Comparison of ENCODE assay signal across 22 mouse cellular contexts in the genomic region with DNA sequence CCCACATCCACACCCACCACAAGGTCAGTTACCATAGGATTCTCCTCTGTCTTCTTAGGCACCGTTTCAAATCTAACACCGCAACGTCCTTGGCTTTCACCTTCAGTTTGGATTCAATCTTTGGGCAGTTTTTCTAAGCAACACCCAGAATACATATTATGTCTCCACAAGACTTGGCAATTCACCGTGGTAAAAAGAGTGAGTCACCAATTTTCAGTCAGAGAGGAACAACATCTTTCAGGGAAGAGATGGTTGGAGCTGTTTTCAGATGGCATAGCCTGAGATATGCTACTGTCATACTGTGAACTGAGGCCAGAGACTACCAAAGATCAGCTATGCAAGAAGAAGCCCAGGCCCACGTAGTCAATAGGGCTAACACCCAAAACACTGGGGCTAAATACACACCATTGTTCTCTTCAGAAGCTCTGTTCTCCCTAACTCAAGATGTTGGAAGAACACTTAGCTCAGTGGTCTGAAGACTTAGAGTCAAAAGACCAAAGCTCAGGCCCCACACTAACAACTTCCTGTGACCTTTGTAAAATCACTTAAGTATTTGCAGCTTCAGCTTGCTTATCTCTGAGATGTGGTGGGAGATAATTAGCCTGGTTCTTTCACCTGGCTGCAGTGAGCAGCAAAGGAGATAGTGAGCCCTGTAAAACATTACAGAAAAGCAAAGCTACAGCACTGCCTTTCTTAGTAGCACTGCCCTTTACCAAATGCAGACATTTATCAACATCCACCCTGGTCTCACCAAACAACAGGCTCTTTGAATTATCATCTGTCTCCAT. TPM values are rescaled to one million over a fixed set of nuclear protein-coding genes. Genes with fewer than 3 reads are reported as not detected.
DNase-seq lines count a peak whose midpoint lies in the region; ATAC-seq lines count a peak whose summit lies in the region.
"Had no signal": no experiment of that assay in that cellular context is flagged by ENCODE, and none has a peak within 500 bp of the region (broad histone marks: within the 10 kb centered on the region; RNA-seq: fewer than 3 reads in every experiment).

No protein-coding gene starts in this region.

- peak overlapping the region; percentile 14; the same call in 1 of the 2 replicates for H3K27ac ChIP-seq in heart, embryonic 16.5 days (ENCODE audit: low read length)
- H3K27ac ChIP-seq: hindbrain, embryonic 13.5 days; neural tube, embryonic 13.5 days had no signal

- H3K9me3 ChIP-seq in heart, embryonic 16.5 days (replicated peaks; ENCODE audit: control insufficient read depth, low read length): no peaks in the 10 kb centered on the region
- H3K9me3 ChIP-seq: hindbrain, embryonic 13.5 days; neural tube, embryonic 13.5 days had no signal

- 64% methylated on average over 5 of the region's 5 CpGs for WGBS in heart, embryonic 16.5 days

- peak; percentile 28 for DNase-seq in adrenal gland, postnatal 10 days
- no peak for DNase-seq in adrenal gland, postnatal 4 days (ENCODE audit: low spot score in 2 of 2)
- no peak for DNase-seq in heart, adult 11 months
- DNase-seq in NIH3T3 (ENCODE audit: low read depth): peak; percentile 74
- no peak for DNase-seq in layer of hippocampus, adult 11-12 months (ENCODE audit: low spot score)
- no peak for DNase-seq in testis, postnatal 14 days (ENCODE audit: low spot score)
- DNase-seq: cerebellum, adult 18-20 months; cerebellum, postnatal 36 days; gastrocnemius, postnatal 25 days; kidney, adult 2 months; kidney, postnatal 36 days; right cerebral cortex, postnatal 4 days had no signal

- H3K27me3 ChIP-seq in heart, embryonic 16.5 days (ENCODE audit: control insufficient read depth, insufficient read depth, low read length): no peaks in the 10 kb centered on the region
- H3K27me3 ChIP-seq: hindbrain, embryonic 13.5 days; neural tube, embryonic 13.5 days had no signal

- no peak overlapping the region for H3K4me3 ChIP-seq in heart, embryonic 16.5 days (ENCODE audit: low read length)
- H3K4me3 ChIP-seq: erythroblast, embryonic 14.5 days; hindbrain, embryonic 13.5 days; neural tube, embryonic 13.5 days had no signal

- no peak overlapping the region for H3K9ac ChIP-seq in heart, embryonic 16.5 days (ENCODE audit: low read length)
- H3K9ac ChIP-seq: hindbrain, embryonic 13.5 days; neural tube, embryonic 13.5 days had no signal

- peaks cover 15% of the 10 kb centered on the region for H3K4me1 ChIP-seq in heart, embryonic 16.5 days (ENCODE audit: control insufficient read depth, insufficient read depth, low read length)
- H3K4me1 ChIP-seq: hindbrain, embryonic 13.5 days; neural tube, embryonic 13.5 days had no signal

- H3K36me3 ChIP-seq in heart, embryonic 16.5 days (ENCODE audit: control insufficient read depth, insufficient read depth): no peaks in the 10 kb centered on the region
- H3K36me3 ChIP-seq: hindbrain, embryonic 13.5 days; neural tube, embryonic 13.5 days had no signal

- ATAC-seq in heart, embryonic 16.5 days (replicated peaks; ENCODE audit: extremely low read depth, insufficient read depth, low FRiP score): no peak
- ATAC-seq in megakaryocyte, adult 5-6 weeks (ENCODE audit: poor library complexity, severe bottlenecking): 0 out of 2 replicates have a peak, but pooled peaks have one; percentile 15

- H3K4me2 ChIP-seq in heart, embryonic 16.5 days (ENCODE audit: low read depth, low read length): no peak overlapping the region
- H3K4me2 ChIP-seq: hindbrain, embryonic 13.5 days; neural tube, embryonic 13.5 days had no signal

RNA-seq across cellular contexts. Expression of a gene that starts 37.1 kb away (rescaled TPM):
- 10 to 100 TPM in 1 of 2 experiments, 1 to 10 TPM in 1; 2.5 to 11.6 TPM for total RNA-seq in adrenal gland, postnatal 10 days (2021)
- 1 to 10 TPM; 1.7 to 2.9 TPM for total RNA-seq in adrenal gland, postnatal 4 days (2021)
- polyA plus RNA-seq in heart, embryonic 16.5 days (2015; fragmentation: Nextera tagmentation; extraction: Ambion mirVana): 18.7 and 19.1 TPM in 2 replicates
- total RNA-seq in megakaryocyte, adult 5-6 weeks (2015): not detected in 2 replicates
- total RNA-seq in megakaryocyte, adult 5-6 weeks (2017): not detected in 2 replicates
- total RNA-seq: monocyte, adult 5-6 weeks had no signal
- polyA plus RNA-seq: erythroblast, embryonic 14.5 days had no signal

RNA-seq across cellular contexts. Expression of a gene that starts 39.4 kb away (rescaled TPM):
- under 1 TPM in 1 of 2 experiments, not detected in 1; 0.33 TPM for total RNA-seq in adrenal gland, postnatal 10 days (2021)
- under 1 TPM in 1 of 2 experiments, not detected in 1; 0.17 TPM for total RNA-seq in adrenal gland, postnatal 4 days (2021)
- polyA plus RNA-seq in heart, embryonic 16.5 days (2015; fragmentation: Nextera tagmentation; extraction: Ambion mirVana): 0.36 and 0.45 TPM in 2 replicates
- total RNA-seq in megakaryocyte, adult 5-6 weeks (2015): not detected in 2 replicates
- not detected in 2 replicates for total RNA-seq in megakaryocyte, adult 5-6 weeks (2017)
- total RNA-seq: adrenal gland, adult 18-20 months; left cerebral cortex, postnatal 10 days had no signal
- polyA plus RNA-seq: erythroblast, embryonic 14.5 days; kidney, adult 2 months; liver, embryonic 16.5 days; testis, adult 2 months had no signal

RNA-seq across cellular contexts. Expression of a gene that starts 46.4 kb away (rescaled TPM):
- 1 to 10 TPM; 5.9 to 7.1 TPM for total RNA-seq in adrenal gland, postnatal 10 days (2021)
- 10 to 100 TPM; 11.6 to 13.8 TPM for total RNA-seq in adrenal gland, postnatal 4 days (2021)
- 17.3 and 22.8 TPM in 2 replicates for polyA plus RNA-seq in heart, embryonic 16.5 days (2015; fragmentation: Nextera tagmentation; extraction: Ambion mirVana)
- total RNA-seq in megakaryocyte, adult 5-6 weeks (2015): 74.2 and 74.8 TPM in 2 replicates
- total RNA-seq in megakaryocyte, adult 5-6 weeks (2017): 95.7 and 112 TPM in 2 replicates

Comparison
In these comparisons a context has a peak if more than half of its experiments do, and no peak if none do; other contexts are left out.
1. DNase-seq: peak in adrenal gland, postnatal 10 days (single experiment) and NIH3T3 (single experiment); none in adrenal gland, postnatal 4 days (0 of 2), heart, adult 11 months (single experiment), layer of hippocampus, adult 11-12 months (single experiment) and testis, postnatal 14 days (single experiment).
2. RNA of a gene that starts 46.4 kb away (total RNA-seq): 74.2 to 112 TPM in megakaryocyte, adult 5-6 weeks; 11.6 to 13.8 TPM in adrenal gland, postnatal 4 days and 5.9 to 7.1 TPM in adrenal gland, postnatal 10 days; every median in the first group is over 4 times any median in the second.